Mouse (Mus musculus): Measurements from ENCODE around the gene Aanat.

The Aanat gene

GRCm38 (mm10) chr11:116612554-116612953 is 26.3 kb downstream of the Aanat start:
- no peak for DNase-seq

- DNase-seq, result no peak
Measured at GRCm38 (mm10) chr11:116613234-116613633, 27.0 kb downstream of the Aanat start.

DNA sequence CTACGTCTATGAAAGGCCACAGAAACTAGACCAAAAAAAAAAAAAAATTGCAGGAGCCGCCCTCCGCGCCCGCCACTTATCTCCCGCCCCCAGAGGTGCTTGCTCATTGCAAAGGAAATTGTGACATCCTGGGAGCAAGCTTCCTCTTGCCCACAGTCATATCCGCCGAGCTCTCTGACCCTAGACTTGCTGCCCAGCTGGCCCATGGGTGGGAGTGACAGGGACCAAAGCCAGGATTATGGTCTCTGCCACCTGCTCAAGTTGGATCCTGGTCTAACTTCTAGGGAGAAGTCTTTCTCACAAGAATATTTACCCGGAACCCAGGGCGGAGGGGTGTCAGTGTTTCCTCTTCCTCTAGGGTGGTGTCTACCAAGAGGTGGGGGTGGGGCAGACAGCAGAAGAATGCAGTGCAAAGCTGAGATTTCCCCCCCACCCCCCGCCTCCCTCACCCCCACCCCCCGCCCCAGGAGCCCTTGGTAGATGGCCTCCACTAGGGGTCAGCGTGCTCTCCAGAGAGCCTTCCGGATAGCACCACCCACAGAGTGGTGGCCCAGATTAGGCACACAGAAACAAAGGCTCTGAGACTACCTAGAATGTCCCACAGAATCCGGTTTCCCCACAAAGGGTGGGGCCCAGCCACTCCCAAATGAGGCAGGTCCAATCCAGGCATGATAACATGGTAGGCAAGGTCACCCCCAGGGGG is 29.7 kb downstream of the Aanat start:
- DNase-seq, result peak; percentile 45 to 55

- no peak for DNase-seq
Measured at GRCm38 (mm10) chr11:116616438-116617118, 30.3 kb downstream of the Aanat start.

DNA sequence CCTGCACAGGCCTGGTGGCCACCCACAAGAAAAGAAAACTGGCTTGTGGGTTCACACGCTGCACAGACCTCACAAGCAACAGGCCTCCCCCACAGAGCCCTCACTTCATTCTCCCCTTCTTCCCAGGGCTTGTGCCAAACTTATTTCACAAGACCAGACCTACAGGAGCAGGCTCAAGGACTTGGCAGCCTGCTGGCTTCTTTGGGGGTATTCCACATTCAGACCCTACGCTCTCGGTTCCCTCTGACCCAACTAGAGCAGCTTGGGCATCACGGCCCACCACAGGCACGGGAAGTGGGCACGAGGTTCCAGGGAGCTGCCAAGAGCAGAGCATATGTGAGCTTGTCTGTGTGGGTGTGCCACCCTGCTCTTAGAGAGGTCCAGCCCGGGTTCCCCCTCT is 31.4 kb downstream of the Aanat start:
- no peak for DNase-seq

DNA sequence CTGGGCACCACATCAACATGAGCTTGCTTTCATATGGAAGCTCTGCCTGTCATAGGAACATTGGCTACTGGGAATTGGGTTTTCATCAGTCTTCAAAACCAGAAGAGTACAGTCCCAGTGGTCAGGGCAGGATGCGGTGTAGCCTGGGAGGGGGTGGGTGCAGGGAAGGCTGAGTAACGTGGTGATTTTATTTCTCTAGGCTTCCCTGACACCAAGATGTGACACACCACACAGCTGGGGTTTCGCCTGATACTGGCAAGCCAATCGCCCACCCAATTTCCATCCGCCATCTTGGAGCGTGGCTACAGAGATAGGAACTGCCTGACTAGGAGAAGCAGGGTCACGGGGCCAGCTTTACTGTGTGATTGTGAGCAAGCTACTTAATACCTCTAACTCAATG is 32.4 kb downstream of the Aanat start:
- DNase-seq, result no peak

DNA sequence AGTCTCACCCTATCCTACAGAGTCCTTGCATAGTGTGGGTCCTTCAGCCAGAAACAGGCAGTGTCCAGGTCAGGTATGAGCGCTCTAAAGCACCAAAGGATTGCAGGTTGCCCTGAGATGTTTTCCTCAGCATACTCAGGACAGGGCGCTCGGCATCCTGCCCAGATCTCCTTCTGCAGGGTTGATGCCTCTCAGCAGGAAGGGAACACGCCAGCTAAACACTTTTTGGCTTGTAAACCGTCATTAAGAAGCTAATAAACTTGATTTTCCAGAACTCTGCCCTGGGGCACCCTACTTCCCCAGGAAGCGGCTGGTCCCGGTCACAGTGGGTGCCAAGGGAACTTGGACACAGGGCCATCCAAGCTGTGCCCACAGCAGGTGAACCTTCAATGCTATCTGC is 32.9 kb downstream of the Aanat start:
- DNase-seq, result peak; percentile 74 to 80

DNA sequence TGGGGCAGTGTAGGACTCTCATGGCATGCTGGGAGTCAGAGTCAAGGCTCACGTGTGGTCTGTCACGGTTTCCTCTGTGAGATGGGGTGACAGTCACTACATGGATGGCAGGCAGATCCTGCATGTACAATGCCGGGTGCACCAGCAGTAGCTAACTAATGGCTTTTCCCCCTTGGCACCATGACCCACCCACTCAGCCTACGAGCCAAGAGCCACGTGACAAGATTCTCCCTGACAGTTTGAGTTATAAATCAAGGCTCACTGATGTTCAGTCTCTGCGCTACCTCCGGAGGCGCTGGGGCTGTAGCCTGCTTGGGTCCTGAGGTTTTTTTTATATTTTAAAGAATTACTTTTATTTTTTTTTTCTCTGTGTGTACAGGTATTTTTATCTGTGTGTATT is 33.3 kb downstream of the Aanat start:
- no peak for DNase-seq

GRCm38 (mm10) chr11:116620073-116620472 is 33.8 kb downstream of the Aanat start:
- DNase-seq, result no peak

DNA sequence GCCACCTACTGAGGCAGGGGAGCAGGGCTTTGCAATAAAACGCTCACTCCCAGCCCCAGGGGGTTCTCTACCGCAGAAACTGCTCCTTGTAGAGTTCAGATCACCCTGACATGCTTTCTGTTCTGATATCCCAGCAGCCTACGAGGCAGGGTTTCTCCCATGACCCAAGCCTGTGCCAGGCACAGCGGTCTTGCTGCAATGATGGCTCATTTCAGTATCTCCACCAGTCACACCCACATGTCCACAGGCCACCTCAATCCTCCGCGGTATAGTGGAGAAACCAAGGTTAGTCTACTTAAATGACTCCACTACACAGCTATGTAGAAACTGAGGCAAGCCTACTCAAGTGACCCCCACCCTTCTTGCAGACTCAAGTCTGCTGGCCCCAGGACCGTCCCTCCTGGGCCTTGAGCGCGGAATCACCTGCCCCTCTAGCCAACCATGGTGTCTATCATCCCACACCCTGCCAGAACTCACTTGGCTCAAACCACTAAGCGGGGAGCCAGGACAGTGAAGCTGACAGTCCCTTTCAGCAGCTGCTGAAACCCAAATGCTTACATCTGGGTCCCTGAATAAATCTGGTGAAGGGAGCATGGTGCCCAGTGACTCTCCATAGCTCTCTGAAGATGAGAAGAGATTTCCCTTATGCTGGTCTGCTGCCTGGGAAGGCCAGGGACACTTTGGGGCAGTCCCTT is 34.5 kb downstream of the Aanat start:
- DNase-seq, result no peak

GRCm38 (mm10) chr11:116621258-116621704 is 35.0 kb downstream of the Aanat start:
- DNase-seq, result peak; percentile 82

- DNase-seq, result peak in 1 of 2 experiments; percentile 45
Measured at GRCm38 (mm10) chr11:116623281-116624124, 37.3 kb downstream of the Aanat start.

DNA sequence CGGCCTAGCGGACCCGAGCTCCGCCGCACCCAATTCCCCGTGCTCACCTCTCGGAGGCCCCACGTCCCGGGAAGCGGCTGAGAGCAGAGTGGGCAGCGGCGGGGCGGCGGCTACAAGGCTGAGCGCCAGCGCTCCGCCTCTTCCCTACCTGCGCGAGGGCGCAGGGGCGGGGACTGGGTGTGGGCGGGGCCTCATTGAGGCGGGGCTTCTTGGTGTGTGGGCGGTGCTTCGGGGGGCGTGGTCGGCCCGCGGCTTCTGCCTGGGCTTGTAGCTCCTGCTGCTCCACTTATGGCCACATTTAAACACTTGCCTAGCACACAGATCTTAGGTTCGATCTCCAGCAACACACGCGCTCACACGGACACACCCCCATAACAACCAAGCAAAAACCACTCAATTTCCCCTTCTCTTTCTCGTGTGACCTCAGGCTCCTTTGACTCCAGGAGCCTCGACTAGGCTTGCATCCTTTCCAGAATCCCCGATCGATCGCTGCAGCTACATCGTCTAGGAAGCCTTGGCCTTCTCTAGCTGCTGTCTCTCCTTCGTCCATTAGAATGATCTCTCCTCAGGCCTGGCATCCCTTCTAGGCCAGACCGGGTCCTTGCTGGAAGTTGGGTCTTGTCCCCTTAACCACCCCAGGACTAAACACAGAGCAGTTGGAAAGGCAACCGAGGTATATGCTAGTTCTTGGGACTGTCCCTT is 38.0 kb downstream of the Aanat start:
- peak; percentile 85 to 93 for DNase-seq

DNA sequence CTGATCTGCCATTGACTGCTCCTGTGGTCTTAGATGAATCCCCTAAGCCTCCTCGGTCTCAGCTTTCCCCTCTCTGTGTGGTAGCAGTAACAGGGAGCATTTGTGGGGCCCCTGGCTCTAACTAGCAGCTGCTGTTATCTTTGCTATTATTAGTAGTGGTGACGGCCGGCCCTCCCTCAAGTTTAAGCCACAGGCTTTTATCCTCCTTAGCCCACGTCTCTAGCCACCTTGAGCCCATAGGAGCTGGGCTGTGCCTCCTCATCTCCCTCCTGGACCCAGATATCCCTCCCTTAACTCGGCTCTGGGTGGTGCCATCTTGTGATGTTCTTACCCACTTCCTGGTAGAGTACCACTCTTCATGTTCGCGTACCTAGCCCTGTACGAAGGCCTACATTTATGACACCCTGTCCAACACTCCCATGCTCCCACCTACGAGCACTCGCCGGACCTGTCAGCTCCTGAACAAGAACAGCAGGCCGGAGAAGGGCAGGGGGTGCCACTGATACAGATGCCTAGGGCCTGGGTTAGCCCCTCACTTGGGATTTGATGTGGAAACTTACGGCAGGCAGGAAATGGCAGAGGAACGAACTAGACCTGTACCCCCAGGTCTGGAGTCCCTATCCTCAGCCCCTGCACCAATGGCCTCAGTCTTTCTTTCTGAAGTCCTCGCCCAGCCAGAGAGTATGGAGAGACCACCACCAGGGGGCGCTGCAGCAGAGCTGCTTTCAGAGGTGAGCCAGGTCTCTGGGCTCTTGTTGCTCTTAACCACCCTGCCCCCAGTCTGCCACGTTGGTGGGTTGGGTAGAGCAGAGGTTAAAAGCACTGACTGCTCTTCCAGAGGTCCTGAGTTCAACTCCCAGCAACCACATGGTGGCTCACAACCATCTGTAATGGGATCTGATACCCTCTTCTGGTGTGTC is 39.1 kb downstream of the Aanat start:
- DNase-seq, result peak in 1 of 2 experiments; percentile 54

DNA sequence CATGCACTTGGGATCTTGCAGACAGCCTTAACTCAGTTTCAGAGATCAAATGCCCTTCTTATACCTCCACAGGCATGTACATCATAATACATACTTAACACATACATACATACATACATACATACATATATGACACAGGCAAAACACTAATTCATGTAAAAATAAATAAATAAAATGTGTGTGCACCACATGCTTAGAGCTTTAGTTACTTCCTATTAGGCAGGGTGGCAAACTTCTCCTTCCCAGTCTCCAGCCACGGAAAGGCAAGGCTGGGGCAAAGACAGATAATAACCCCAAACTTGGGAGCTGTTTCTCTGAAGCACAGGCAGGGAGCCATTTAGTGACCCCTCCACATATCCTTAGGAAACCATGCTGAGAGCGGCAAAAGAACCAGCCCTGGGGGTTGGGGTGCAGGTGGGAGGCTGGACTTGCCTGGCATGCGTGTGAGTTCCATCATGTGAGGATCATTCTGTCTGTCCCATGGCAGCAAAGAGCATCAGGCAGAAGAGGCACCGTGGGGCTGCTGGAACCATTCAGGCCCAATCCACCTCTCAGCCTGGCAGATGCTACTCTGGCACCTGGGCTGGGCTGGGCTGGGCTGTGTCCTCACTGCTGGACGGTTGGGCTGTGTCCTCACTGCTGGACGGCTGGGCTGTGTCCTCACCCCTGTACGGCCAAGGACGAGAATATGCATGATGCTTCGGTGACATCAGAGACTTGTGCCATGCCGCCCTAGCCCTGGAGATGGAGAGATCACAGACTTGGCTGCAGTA is 40.3 kb downstream of the Aanat start, which contains the start of gene Rhbdf2:
Gene Rhbdf2 (minus strand): TSS at position 721 of the 773 bp plus-strand sequence.
- no peak for DNase-seq

- peak in 1 of 2 experiments; percentile 54 for DNase-seq
Measured at GRCm38 (mm10) chr11:116627072-116628020, 41.1 kb downstream of the Aanat start.

DNA sequence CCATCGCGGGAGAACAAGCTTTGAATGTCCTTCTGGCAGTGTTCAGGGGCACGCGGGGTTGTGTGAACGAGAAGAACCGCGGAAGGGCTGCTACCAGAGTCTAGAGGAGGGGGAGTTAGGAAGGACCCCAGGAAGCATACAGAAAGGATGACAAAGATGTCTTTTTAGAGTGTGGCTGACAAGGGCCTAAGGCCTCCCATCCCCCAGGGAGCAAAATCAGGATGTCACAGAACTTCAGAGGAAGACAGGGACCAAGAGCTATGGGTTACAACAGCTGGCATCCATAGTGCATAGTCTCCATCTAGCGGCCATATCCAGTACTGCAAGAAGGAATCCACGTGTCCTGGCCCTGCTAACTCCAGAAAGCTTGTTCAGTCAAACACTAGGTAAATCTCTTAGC is 42.5 kb downstream of the Aanat start:
- peak; percentile 76 to 92 for DNase-seq

DNA sequence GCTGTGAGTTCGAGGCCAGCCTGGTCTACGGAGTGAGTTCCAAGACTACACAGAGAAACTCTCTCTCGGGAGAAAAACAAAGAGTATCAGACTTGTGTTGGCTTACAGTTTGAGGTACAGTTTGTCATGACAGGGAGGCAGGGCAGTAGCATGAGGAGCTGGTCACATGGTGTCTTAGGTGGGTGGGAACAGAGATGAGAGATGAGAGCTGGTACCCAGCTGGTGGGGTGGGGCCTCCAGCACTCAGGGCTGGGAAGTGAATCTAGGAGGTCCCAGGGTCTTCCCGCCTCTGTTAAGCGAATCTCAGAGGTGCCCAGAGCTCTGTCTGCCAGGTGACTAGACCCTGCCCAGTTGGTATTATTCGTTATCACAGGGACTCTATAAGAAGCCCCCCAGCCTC is 43.2 kb downstream of the Aanat start:
- no peak for DNase-seq
